In genomic region chr11:94629884-94630198, GRCm38 (mm10) we compare ENCODE assay signal across 8 mouse cellular contexts. TPM values are rescaled to one million over a fixed set of nuclear protein-coding genes. Genes with fewer than 3 reads are reported as not detected.
DNase-seq lines count a peak whose midpoint lies in the region; ATAC-seq and TF ChIP-seq lines count a peak whose summit lies in the region.

No protein-coding gene starts in this region.

- no peaks in the 10 kb centered on the region for H3K36me3 ChIP-seq in kidney, adult 2 months (ENCODE audit: control insufficient read depth, insufficient read depth, low read length)
- H3K36me3 ChIP-seq in hindbrain, embryonic 15.5 days = peaks cover 29% of the 10 kb centered on the region
- H3K36me3 ChIP-seq in midbrain, embryonic 14.5 days (ENCODE audit: control insufficient read depth, insufficient read depth, low read length) = peaks cover 32% of the 10 kb centered on the region

- no peak; the same call in none of the 2 replicates for ATAC-seq in hindbrain, embryonic 15.5 days (ENCODE audit: low FRiP score, low read depth)
- no peak; the same call in 1 of the 2 replicates for ATAC-seq in midbrain, embryonic 14.5 days (ENCODE audit: low FRiP score, low TSS enrichment)

- DNase-seq in kidney, adult 2 months = no peak
- no peak for DNase-seq in kidney, postnatal 25 days
- DNase-seq in midbrain, embryonic 14.5 days = no peak
- no peak for DNase-seq in adrenal gland, postnatal 25 days
- DNase-seq in thymus, adult 18-20 months = no peak
- DNase-seq in adrenal gland, adult (ENCODE audit: inconsistent age in 2 of 2, low spot score in 1 of 2) = no peak

- no peaks in the 10 kb centered on the region for H3K27me3 ChIP-seq in kidney, adult 2 months (replicated peaks; ENCODE audit: control insufficient read depth, insufficient read depth, low read length)
- no peaks in the 10 kb centered on the region for H3K27me3 ChIP-seq in hindbrain, embryonic 15.5 days
- H3K27me3 ChIP-seq in midbrain, embryonic 14.5 days (ENCODE audit: control insufficient read depth, insufficient read depth, low read length) = no peaks in the 10 kb centered on the region

- peak overlapping the region; percentile 83 for H3K4me2 ChIP-seq in hindbrain, embryonic 15.5 days
- peak overlapping the region; percentile 95 for H3K4me2 ChIP-seq in midbrain, embryonic 14.5 days (ENCODE audit: low read length)

- H3K9me3 ChIP-seq in hindbrain, embryonic 15.5 days = no peaks in the 10 kb centered on the region
- H3K9me3 ChIP-seq in midbrain, embryonic 14.5 days (ENCODE audit: control insufficient read depth, low read length) = no peaks in the 10 kb centered on the region

- no peak for TF ChIP-seq CTCF in kidney, adult 2 months (conservative IDR thresholded peaks at IDR 0.05; ENCODE audit: insufficient read depth, insufficient read length, low read depth, low read length)

- H3K9ac ChIP-seq in hindbrain, embryonic 15.5 days = peak overlapping the region; percentile 88
- peak overlapping the region; percentile 84 for H3K9ac ChIP-seq in midbrain, embryonic 14.5 days (replicated peaks; ENCODE audit: low read length)

- H3K4me1 ChIP-seq in kidney, adult 2 months (ENCODE audit: control insufficient read depth, insufficient read depth, low read length) = peaks cover 11% of the 10 kb centered on the region; the same call in 1 of the 2 replicates
- H3K4me1 ChIP-seq in brown adipose tissue, adult 24 weeks (ENCODE audit: control insufficient read depth, insufficient read depth, insufficient read length, low read length) = peaks cover 4% of the 10 kb centered on the region; the same call in 1 of the 2 replicates
- peaks cover 15% of the 10 kb centered on the region for H3K4me1 ChIP-seq in hindbrain, embryonic 15.5 days (replicated peaks)
- H3K4me1 ChIP-seq in midbrain, embryonic 14.5 days (ENCODE audit: control insufficient read depth, insufficient read depth, low read length) = peaks cover 10% of the 10 kb centered on the region

- under 1% methylated on average over 28 of the region's 28 CpGs for WGBS in kidney, adult 2 months
- WGBS in hindbrain, embryonic 15.5 days = under 1% methylated on average over 28 of the region's 28 CpGs
- WGBS in midbrain, embryonic 14.5 days = under 1% methylated on average over 28 of the region's 28 CpGs

- no peak overlapping the region for H3K27ac ChIP-seq in kidney, adult 2 months (ENCODE audit: insufficient read depth, low read depth, low read length)
- peak overlapping the region; percentile 82 for H3K27ac ChIP-seq in brown adipose tissue, adult 24 weeks (replicated peaks; ENCODE audit: low read depth, low read length)
- H3K27ac ChIP-seq in hindbrain, embryonic 15.5 days (replicated peaks) = peak overlapping the region; percentile 65
- peak overlapping the region; percentile 55; the same call in 1 of the 2 replicates for H3K27ac ChIP-seq in midbrain, embryonic 14.5 days (replicated peaks; ENCODE audit: low read depth, low read length)

- peak overlapping the region; percentile 76 for H3K4me3 ChIP-seq in kidney, adult 2 months (ENCODE audit: insufficient read depth, low read depth, low read length)
- peak overlapping the region; percentile 85 for H3K4me3 ChIP-seq in brown adipose tissue, adult 24 weeks (ENCODE audit: insufficient read depth, low read depth, low read length)
- peak overlapping the region; percentile 88 for H3K4me3 ChIP-seq in hindbrain, embryonic 15.5 days
- peak overlapping the region; percentile 96 for H3K4me3 ChIP-seq in midbrain, embryonic 14.5 days (replicated peaks; ENCODE audit: low read depth, low read length)

- no peak for TF ChIP-seq POLR2A in kidney, adult 2 months (IDR thresholded peaks at IDR 0.05; ENCODE audit: low read depth, low read length)

RNA-seq across cellular contexts. Expression of gene Lrrc59, which starts 0.3 kb away (rescaled TPM):
- 43.4 and 43.6 TPM in 2 replicates for polyA plus RNA-seq in kidney, adult 2 months (2012; rRNA removed)
- 60.1 and 63.6 TPM in 2 replicates for polyA plus RNA-seq in brown adipose tissue, adult 24 weeks (2012; ENCODE audit: insufficient read depth, insufficient read length, missing spikeins)
- polyA plus RNA-seq in hindbrain, embryonic 15.5 days (2015; fragmentation: Nextera tagmentation; extraction: Ambion mirVana) = 160 and 164 TPM in 2 replicates
- 118 and 138 TPM in 2 replicates for polyA plus RNA-seq in midbrain, embryonic 14.5 days (2014; fragmentation: Nextera tagmentation; extraction: Ambion mirVana)
- total RNA-seq in adrenal gland, postnatal 25 days (2021) = 90.9 and 112 TPM in 2 replicates

RNA-seq across cellular contexts. Expression of gene Mrpl27, which starts 23.7 kb away (rescaled TPM):
- polyA plus RNA-seq in kidney, adult 2 months (2012; rRNA removed) = 92.0 and 121 TPM in 2 replicates
- 138 and 145 TPM in 2 replicates for polyA plus RNA-seq in brown adipose tissue, adult 24 weeks (2012; ENCODE audit: insufficient read depth, insufficient read length, missing spikeins)
- polyA plus RNA-seq in hindbrain, embryonic 15.5 days (2015; fragmentation: Nextera tagmentation; extraction: Ambion mirVana) = 139 and 155 TPM in 2 replicates
- polyA plus RNA-seq in midbrain, embryonic 14.5 days (2014; fragmentation: Nextera tagmentation; extraction: Ambion mirVana) = 115 and 131 TPM in 2 replicates
- total RNA-seq in adrenal gland, postnatal 25 days (2021) = 74.4 and 84.2 TPM in 2 replicates

RNA-seq across cellular contexts. Expression of gene Eme1, which starts 23.9 kb away (rescaled TPM):
- 0.13 and 0.22 TPM in 2 replicates for polyA plus RNA-seq in kidney, adult 2 months (2012; rRNA removed)
- not detected in 2 replicates for polyA plus RNA-seq in brown adipose tissue, adult 24 weeks (2012; ENCODE audit: insufficient read depth, insufficient read length, missing spikeins)
- 4.0 and 5.8 TPM in 2 replicates for polyA plus RNA-seq in hindbrain, embryonic 15.5 days (2015; fragmentation: Nextera tagmentation; extraction: Ambion mirVana)
- 2.2 and 4.4 TPM in 2 replicates for polyA plus RNA-seq in midbrain, embryonic 14.5 days (2014; fragmentation: Nextera tagmentation; extraction: Ambion mirVana)
- 0.85 and 2.1 TPM in 2 replicates for total RNA-seq in adrenal gland, postnatal 25 days (2021)

RNA-seq across cellular contexts. Expression of gene Acsf2, which starts 28.2 kb away (rescaled TPM):
- 29.6 and 36.2 TPM in 2 replicates for polyA plus RNA-seq in kidney, adult 2 months (2012; rRNA removed)
- polyA plus RNA-seq in brown adipose tissue, adult 24 weeks (2012; ENCODE audit: insufficient read depth, insufficient read length, missing spikeins) = 70.3 and 94.2 TPM in 2 replicates
- polyA plus RNA-seq in hindbrain, embryonic 15.5 days (2015; fragmentation: Nextera tagmentation; extraction: Ambion mirVana) = 2.0 and 2.2 TPM in 2 replicates
- polyA plus RNA-seq in midbrain, embryonic 14.5 days (2014; fragmentation: Nextera tagmentation; extraction: Ambion mirVana) = 1.1 and 2.0 TPM in 2 replicates
- 120 and 121 TPM in 2 replicates for total RNA-seq in adrenal gland, postnatal 25 days (2021)

RNA-seq across cellular contexts. Expression of gene Xylt2, which starts 47.5 kb away (rescaled TPM):
- polyA plus RNA-seq in kidney, adult 2 months (2012; rRNA removed) = 21.3 and 26.6 TPM in 2 replicates
- polyA plus RNA-seq in brown adipose tissue, adult 24 weeks (2012; ENCODE audit: insufficient read depth, insufficient read length, missing spikeins) = 5.6 and 8.2 TPM in 2 replicates
- polyA plus RNA-seq in hindbrain, embryonic 15.5 days (2015; fragmentation: Nextera tagmentation; extraction: Ambion mirVana) = 13.6 and 15.1 TPM in 2 replicates
- 11.0 and 13.0 TPM in 2 replicates for polyA plus RNA-seq in midbrain, embryonic 14.5 days (2014; fragmentation: Nextera tagmentation; extraction: Ambion mirVana)
- total RNA-seq in adrenal gland, postnatal 25 days (2021) = 16.0 and 22.1 TPM in 2 replicates
